Mouse (Mus musculus): ENCODE data around the gene Taf15.

DNA sequence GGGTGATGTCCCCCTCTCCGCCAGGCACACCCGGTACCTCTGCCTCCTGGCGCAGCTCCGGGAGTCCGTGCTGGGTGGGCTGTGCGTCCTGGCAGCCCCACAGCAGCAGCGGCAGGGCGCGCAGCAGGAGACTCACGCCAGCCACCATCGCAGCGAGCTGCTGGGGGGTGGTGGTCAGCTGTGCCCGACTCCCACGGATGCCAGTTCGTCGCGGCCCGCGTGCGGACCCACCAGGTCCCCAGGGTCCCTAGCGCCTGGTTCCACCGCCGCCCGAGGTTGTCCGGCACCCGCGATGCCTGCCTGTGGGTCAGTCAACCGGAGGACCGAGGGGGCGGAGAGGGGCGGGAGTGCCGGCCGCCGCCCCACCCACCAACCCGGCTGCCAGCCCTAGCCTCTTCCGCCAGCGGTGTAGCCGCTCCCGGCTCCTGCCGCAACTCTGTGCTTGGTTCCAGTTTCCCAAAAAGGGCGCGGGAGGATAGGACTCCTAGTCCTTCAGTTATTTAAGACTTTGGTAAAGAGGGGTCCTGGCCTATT is 10.1 kb upstream of the Taf15 start, which contains the start of gene Mmp28:
- no peak for TF ChIP-seq CTCF (conservative IDR thresholded peaks at IDR 0.05; ENCODE audit: low read length)
- no peak for TF ChIP-seq NANOG (IDR thresholded peaks at IDR 0.05; ENCODE audit: borderline replicate concordance, low read length)
- TF ChIP-seq POU5F1 (IDR thresholded peaks at IDR 0.05; ENCODE audit: borderline replicate concordance, low read length), result no peak

Measured in E14TG2a.4 (cell line).